Mouse (Mus musculus): ENCODE results near the gene Rprd1b. TPM values are rescaled to one million over a fixed set of nuclear protein-coding genes. Genes with fewer than 3 reads are reported as not detected.

Rprd1b gene
- polyA plus RNA-seq, 1 experiment from 2014 or later: 54.0 TPM

DNA sequence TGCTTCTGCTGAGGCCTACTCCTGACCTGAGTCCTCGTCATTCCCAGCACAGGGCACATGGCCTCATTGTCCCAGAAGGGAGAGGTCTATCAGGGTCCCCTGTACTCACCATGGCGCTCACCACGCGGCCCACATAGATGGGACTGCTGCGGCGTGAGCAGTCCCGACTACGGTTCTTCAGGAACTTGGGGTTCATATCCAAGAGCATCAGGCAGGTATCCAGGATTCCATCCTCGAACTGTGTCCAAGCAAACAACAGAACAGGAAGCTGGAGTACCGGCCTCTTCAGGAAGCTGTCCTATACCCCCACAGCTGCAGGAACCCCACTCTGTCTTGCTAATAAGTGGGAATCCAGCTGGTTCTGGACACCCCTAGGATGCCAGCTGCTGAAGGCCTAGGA lies 104.0 kb downstream of the Rprd1b start:
- Histone ChIP-seq H3K4me1 (peaks cover 44% of the 10 kb centered on the region), H3K36me3 (replicated peaks) (no peaks in the 10 kb centered on the region), H3K27me3 (replicated peaks; ENCODE audit: low read depth, poor library complexity, severe bottlenecking) (no peaks in the 10 kb centered on the region), H3K9me3 (no peaks in the 10 kb centered on the region), H3K4me3 (no peak overlapping the region), H3K27ac (replicated peaks) (no peak overlapping the region)
- DNase-seq (ENCODE audit: low spot score): no peak
- 87% methylated on average over 10 of the region's 10 CpGs for WGBS

DNA sequence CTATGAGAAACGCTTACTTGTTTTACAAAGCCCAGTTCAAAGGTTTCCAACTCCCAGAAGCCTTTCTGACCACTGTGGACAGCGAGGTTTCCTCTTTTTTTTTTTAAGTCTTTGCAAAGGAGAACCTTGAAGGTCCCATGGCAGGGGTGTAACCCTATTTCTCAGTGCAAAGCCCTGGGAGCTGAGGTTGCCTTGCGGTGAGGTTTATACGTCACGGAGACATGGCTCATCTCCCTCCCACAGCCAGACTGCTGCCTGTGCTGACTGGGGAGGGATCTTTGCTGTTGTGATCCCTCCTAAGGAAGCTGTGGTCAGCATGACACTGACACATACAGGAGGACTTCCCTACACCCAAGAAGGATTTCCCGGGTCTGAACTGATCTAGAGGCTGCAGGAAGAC lies 104.8 kb downstream of the Rprd1b start:
- H3K9me3 ChIP-seq: no peaks in the 10 kb centered on the region
- peaks cover 47% of the 10 kb centered on the region for H3K4me1 ChIP-seq
- H3K27me3 ChIP-seq (replicated peaks; ENCODE audit: low read depth, poor library complexity, severe bottlenecking): no peaks in the 10 kb centered on the region
- WGBS: 78% methylated on average over 6 of the region's 6 CpGs
- DNase-seq (ENCODE audit: low spot score): no peak
- no peak overlapping the region for H3K27ac ChIP-seq (replicated peaks)
- no peak overlapping the region for H3K4me3 ChIP-seq
- H3K36me3 ChIP-seq (replicated peaks): no peaks in the 10 kb centered on the region

DNA sequence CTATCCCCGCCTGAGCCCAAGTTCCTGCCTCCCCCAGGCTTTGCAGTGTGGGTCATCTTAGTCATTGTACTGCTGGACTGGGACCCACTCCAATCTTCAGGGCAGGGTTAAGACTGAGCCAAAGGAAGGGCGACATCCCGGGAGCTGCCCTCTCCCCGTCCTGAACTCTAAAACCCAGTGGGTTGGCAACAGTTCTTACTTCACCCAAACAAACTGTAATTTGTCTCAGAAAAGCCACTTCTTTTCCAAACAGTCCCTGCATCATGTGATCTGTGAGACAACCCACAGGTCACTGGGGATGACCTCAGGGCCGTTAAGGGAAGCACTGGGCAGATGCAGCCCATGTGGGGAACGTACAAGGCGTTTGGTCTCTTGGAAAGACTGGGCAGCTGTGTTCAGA lies 107.9 kb downstream of the Rprd1b start:
- Histone ChIP-seq H3K27ac (replicated peaks) (no peak overlapping the region), H3K4me1 (peaks cover 45% of the 10 kb centered on the region), H3K9me3 (no peaks in the 10 kb centered on the region), H3K4me3 (no peak overlapping the region), H3K36me3 (replicated peaks) (no peaks in the 10 kb centered on the region), H3K27me3 (replicated peaks; ENCODE audit: low read depth, poor library complexity, severe bottlenecking) (no peaks in the 10 kb centered on the region)
- WGBS: 48% methylated on average over 7 of the region's 7 CpGs
- DNase-seq (ENCODE audit: low spot score): no peak

DNA sequence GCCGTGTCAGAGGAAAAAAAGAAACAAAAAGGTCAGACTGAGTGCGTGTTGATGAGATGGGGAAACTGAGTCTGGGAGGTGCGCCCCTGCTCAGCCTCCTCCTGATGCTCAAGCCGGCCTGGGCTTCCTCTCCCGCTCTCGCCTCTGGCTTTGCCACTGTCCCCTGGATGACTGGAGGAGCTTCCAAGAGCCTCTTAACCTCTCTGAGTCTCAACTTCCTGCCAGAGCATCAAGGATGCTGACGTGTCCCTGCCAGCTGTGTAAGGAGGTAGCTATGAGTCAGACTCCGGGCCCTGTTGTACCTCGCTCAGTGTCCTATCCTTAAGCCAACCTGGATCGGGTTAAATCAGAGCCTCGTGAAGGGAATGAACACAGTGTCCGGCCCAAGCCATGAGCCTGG lies 109.5 kb downstream of the Rprd1b start:
- Histone ChIP-seq H3K4me3 (no peak overlapping the region), H3K36me3 (replicated peaks) (no peaks in the 10 kb centered on the region), H3K27me3 (replicated peaks; ENCODE audit: low read depth, poor library complexity, severe bottlenecking) (no peaks in the 10 kb centered on the region), H3K27ac (replicated peaks) (0 out of 2 replicates have a peak overlapping the region, but pooled peaks have one; percentile 15), H3K4me1 (peaks cover 44% of the 10 kb centered on the region), H3K9me3 (no peaks in the 10 kb centered on the region)
- no peak for DNase-seq (ENCODE audit: low spot score)
- 85% methylated on average over 12 of the region's 12 CpGs for WGBS

DNA sequence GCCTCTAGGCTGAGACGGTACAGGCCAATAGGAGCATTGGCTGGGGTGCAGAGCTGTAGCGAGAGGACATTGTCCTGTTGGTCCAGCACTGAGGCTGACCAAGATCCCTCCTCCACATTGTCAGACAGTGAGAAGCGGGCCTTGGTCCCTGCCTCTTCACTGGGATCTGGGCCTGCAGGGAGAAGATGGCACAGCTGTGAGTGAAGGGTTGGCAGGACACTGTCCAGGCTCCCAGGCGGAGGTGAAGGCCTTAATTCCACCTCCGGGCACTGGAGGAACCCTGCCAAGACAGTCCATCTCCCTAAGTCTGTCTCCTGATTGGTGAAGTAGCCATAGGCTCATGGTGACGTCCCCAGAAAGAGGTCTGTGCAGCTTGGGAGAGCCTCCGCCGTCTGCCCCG lies 110.5 kb downstream of the Rprd1b start:
- Histone ChIP-seq H3K27me3 (replicated peaks; ENCODE audit: low read depth, poor library complexity, severe bottlenecking) (peaks cover 3% of the 10 kb centered on the region; the same call in 1 of the 2 replicates), H3K36me3 (replicated peaks) (no peaks in the 10 kb centered on the region), H3K27ac (replicated peaks) (no peak overlapping the region), H3K4me1 (peaks cover 54% of the 10 kb centered on the region), H3K4me3 (no peak overlapping the region), H3K9me3 (no peaks in the 10 kb centered on the region)
- no peak for DNase-seq (ENCODE audit: low spot score)
- 91% methylated on average over 9 of the region's 9 CpGs for WGBS

DNA sequence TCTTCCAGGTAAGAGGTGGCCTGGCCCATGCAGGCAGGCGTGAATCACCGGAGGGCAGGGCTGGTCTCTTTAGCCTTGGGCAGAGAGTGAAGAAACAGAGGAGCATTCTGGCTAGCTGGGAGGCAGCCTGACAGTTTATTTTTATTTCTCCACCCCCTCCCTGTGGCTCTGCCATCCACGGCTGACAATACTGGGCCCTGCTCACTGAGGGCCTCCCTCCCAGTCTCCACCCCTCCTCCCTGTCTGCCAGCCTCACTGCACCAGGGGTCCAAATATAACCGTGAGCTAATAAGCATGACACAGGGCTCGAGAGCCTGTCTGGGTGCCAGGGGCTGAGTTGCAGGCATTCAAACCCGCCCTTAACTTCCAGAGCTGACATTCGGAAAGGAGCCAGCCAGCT lies 111.3 kb downstream of the Rprd1b start:
- Histone ChIP-seq H3K9me3 (no peaks in the 10 kb centered on the region), H3K4me3 (no peak overlapping the region), H3K27me3 (replicated peaks; ENCODE audit: low read depth, poor library complexity, severe bottlenecking) (peaks cover 7% of the 10 kb centered on the region), H3K36me3 (replicated peaks) (no peaks in the 10 kb centered on the region), H3K27ac (replicated peaks) (no peak overlapping the region), H3K4me1 (peaks cover 59% of the 10 kb centered on the region)
- DNase-seq (ENCODE audit: low spot score): no peak
- WGBS: 42% methylated on average over 7 of the region's 7 CpGs

DNA sequence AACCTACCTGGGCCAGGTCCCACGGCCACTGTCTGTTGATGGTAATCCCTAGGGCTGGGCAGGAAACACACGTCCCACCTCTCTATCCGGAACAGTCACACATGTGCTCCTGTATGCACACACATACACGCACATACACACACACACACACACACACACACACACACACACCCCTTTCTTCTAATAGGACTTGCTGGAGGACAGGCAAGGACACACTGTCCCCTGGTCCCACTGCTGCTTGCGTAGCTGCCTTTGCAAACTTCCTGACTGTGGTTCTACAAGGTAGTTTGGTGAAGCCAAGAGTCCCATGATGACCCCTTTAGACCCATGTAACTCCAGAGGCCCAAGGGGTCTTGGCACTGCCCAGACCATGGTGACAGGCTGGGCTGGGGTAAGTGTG lies 112.4 kb downstream of the Rprd1b start:
- Histone ChIP-seq H3K27me3 (replicated peaks; ENCODE audit: low read depth, poor library complexity, severe bottlenecking) (peaks cover 17% of the 10 kb centered on the region), H3K27ac (replicated peaks) (no peak overlapping the region), H3K36me3 (replicated peaks) (no peaks in the 10 kb centered on the region), H3K9me3 (no peaks in the 10 kb centered on the region), H3K4me3 (no peak overlapping the region), H3K4me1 (peaks cover 58% of the 10 kb centered on the region)
- DNase-seq (ENCODE audit: low spot score): no peak
- 81% methylated on average over 5 of the region's 5 CpGs for WGBS

DNA sequence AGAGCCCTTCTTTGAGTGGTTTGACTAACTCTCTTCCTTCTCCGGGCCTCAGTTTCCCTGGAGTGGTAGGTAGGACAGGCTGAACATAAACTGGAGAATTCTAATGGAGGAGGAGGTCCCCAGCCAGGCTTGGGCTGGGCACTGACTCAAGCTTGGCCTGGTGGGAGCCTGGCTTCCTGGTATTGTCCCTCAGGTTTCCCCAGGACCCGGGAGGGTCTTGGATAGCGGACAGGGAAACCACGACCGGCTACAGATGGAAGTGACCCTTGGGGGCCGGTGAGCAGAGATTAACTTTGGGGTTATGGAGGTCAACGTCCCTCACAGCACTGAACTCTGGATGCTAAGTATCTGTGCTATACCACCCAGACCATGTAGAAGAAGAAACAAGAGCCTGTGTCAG lies 113.0 kb downstream of the Rprd1b start:
- peaks cover 23% of the 10 kb centered on the region for H3K27me3 ChIP-seq (replicated peaks; ENCODE audit: low read depth, poor library complexity, severe bottlenecking)
- no peak for DNase-seq (ENCODE audit: low spot score)
- H3K4me3 ChIP-seq: no peak overlapping the region
- peak overlapping the region; percentile 44; the same call in 1 of the 2 replicates for H3K27ac ChIP-seq (replicated peaks)
- no peaks in the 10 kb centered on the region for H3K9me3 ChIP-seq
- H3K36me3 ChIP-seq (replicated peaks): no peaks in the 10 kb centered on the region
- WGBS: 70% methylated on average over 7 of the region's 7 CpGs
- H3K4me1 ChIP-seq: peaks cover 58% of the 10 kb centered on the region

DNA sequence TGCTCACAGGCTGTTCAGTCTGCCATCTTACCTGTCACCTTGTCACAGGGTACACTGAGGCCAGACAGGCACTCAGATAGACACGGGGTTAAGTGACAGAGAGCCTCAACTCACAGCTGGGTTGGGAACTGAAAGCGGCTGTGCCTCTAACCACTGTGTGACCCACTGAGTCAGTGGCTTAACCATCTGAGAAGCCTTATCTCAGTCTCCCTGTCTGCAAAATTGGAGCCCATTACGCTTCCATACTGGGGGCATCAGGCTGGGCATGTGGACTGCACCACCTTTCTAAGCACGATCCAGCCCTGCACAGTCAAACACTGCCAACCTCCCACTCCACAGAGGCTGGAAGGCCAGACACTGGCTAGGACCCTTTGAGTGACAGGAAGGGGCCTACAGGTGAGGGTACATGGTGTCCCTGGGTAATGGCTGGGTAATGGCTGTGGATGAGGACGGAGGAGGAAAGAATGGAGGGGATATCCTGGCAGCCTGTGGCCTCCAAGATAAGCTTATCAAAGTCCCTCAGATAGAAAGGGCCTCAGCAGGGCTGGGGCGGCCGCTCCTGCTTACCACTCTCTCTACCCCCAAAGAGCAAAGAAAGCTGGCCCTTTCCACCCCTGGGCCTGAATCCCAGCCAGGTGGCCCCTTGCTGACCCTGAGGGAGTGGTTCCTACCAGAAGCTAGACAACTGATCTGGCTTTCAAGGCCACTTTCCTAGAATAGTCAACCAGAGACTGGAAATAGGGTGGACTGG lies 113.6 kb downstream of the Rprd1b start:
- 85% methylated on average over 7 of the region's 7 CpGs for WGBS
- peak overlapping the region; percentile 44 for H3K27ac ChIP-seq (replicated peaks)
- no peak overlapping the region for H3K4me3 ChIP-seq
- H3K27me3 ChIP-seq (replicated peaks; ENCODE audit: low read depth, poor library complexity, severe bottlenecking): peaks cover 29% of the 10 kb centered on the region
- H3K36me3 ChIP-seq (replicated peaks): no peaks in the 10 kb centered on the region
- H3K4me1 ChIP-seq: peaks cover 58% of the 10 kb centered on the region
- DNase-seq (ENCODE audit: low spot score): no peak
- H3K9me3 ChIP-seq: no peaks in the 10 kb centered on the region

DNA sequence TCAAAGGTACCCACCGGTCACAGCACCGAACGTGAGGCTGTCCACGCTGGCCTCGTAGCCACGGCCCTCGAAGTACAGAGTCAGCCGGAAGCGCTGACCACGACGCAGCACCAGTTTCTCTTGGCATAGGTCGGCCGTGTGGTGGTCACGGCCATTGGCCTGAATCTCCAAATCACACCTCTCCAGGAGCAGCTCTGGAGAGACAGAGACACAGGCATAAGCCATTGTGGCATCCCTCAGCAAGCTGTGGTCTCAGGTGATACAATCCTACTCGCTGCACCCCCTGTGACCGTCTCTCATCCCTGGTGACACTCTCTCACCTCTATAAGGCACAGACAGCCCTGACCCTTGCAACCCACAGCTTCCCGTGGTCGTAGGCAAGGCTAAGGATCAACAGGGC lies 114.7 kb downstream of the Rprd1b start:
- WGBS: 82% methylated on average over 18 of the region's 18 CpGs
- DNase-seq (ENCODE audit: low spot score): no peak
- H3K27ac ChIP-seq (replicated peaks): peak overlapping the region; percentile 11
- H3K9me3 ChIP-seq: no peaks in the 10 kb centered on the region
- H3K4me3 ChIP-seq: no peak overlapping the region
- peaks cover 40% of the 10 kb centered on the region for H3K27me3 ChIP-seq (replicated peaks; ENCODE audit: low read depth, poor library complexity, severe bottlenecking)
- H3K4me1 ChIP-seq: peaks cover 55% of the 10 kb centered on the region
- H3K36me3 ChIP-seq (replicated peaks): no peaks in the 10 kb centered on the region

DNA sequence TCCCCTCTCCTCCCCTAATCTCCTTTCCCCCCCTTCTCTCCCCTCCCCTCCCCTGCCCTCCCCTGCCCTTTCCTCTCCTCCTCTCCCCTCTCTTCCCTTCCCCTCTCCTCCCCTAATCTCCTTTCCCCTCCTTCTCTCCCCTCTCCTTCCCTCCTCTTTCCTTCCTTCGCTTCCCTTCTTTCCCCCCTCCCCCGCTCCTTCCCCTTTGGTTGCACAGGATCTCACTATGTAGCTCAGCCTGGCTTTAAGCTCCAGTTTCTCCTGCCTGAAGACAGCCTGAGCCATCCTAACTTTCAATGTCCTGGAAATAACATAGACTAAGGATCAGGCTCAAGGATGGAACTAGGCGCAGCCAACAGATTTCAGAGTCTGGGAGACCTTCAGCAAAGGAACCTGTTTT lies 115.5 kb downstream of the Rprd1b start:
- WGBS: 46% methylated on average over 3 of the region's 3 CpGs
- Histone ChIP-seq H3K4me1 (peaks cover 53% of the 10 kb centered on the region), H3K9me3 (no peaks in the 10 kb centered on the region), H3K27ac (replicated peaks) (peak overlapping the region; percentile 0; the same call in 1 of the 2 replicates), H3K4me3 (no peak overlapping the region; the same call in 1 of the 2 replicates), H3K27me3 (replicated peaks; ENCODE audit: low read depth, poor library complexity, severe bottlenecking) (peaks cover 40% of the 10 kb centered on the region), H3K36me3 (replicated peaks) (no peaks in the 10 kb centered on the region)
- DNase-seq (ENCODE audit: low spot score): no peak

DNA sequence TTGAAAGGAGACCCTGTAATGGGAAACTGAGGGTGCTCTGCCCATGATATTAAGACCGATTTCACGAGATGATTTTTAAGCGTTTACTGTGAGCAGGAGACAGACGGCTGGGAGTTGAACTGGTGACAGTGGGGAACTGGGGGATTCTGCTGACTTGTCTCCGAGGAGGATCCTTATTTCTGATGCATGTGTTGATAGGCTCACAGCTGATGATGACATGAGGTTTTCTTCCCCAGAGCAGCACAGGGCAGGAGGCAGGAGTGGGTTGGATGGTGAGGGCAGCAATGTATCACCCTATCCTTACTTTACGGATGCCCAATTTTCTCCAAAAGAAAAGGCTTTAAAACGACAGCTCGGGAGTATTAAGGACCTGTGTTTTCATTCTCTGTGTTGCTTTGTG lies 116.0 kb downstream of the Rprd1b start:
- H3K9me3 ChIP-seq: no peaks in the 10 kb centered on the region
- no peak overlapping the region for H3K4me3 ChIP-seq
- H3K27me3 ChIP-seq (replicated peaks; ENCODE audit: low read depth, poor library complexity, severe bottlenecking): peaks cover 40% of the 10 kb centered on the region
- peak overlapping the region; percentile 0; the same call in 1 of the 2 replicates for H3K27ac ChIP-seq (replicated peaks)
- DNase-seq (ENCODE audit: low spot score): no peak
- peaks cover 49% of the 10 kb centered on the region for H3K4me1 ChIP-seq
- 58% methylated on average over 8 of the region's 8 CpGs for WGBS
- no peaks in the 10 kb centered on the region for H3K36me3 ChIP-seq (replicated peaks)

DNA sequence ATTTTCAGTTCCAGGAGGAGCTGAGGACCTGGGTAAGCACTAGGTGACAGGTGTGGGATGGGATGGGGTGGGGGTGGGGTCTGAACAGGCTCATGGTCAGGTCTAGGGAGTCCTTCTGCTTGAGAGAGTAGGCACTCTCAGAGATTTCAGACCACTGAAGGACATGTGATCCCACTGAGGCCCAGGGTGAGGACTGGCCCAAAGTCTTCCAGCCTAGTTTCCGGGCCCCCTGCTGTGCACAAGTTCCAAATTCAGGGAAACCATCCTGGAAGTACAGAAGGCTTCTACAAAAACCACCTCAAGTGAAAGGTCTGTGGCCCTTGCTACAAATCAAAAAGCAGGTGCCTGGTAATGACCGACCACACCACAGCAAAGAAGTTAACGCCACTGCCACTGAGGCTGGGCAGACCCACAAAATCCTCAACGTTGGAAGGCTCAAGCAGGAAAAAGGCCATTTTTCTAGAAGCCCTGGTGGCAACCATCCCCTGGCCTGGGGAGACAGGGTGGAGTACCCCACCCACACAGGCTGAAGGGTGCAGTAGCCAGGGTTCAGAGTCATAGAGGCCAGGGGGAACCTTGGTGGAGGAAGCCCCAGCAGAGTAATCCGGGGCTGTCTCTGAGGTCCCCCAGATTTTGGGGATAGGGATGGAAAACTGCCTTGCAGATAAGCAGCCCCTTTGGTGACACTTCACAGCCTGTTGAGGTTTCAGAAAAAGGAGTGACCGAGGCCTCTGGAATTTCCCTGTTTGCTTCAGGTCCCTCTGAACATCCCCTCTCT lies 116.6 kb downstream of the Rprd1b start:
- Histone ChIP-seq H3K9me3 (no peaks in the 10 kb centered on the region), H3K4me3 (peak overlapping the region; percentile 6; the same call in 1 of the 2 replicates), H3K27me3 (replicated peaks; ENCODE audit: low read depth, poor library complexity, severe bottlenecking) (peaks cover 40% of the 10 kb centered on the region), H3K36me3 (replicated peaks) (no peaks in the 10 kb centered on the region), H3K27ac (replicated peaks) (no peak overlapping the region), H3K4me1 (peaks cover 42% of the 10 kb centered on the region)
- 84% methylated on average over 6 of the region's 6 CpGs for WGBS
- DNase-seq (ENCODE audit: low spot score): no peak

Data from embryonic facial prominence, embryonic 10.5 days (tissue).